Mouse (Mus musculus) erythroblast, embryonic 14.5 days (primary cell): ENCODE data around the gene Hcar1.

ENCODE experiments used
- GATA1 ChIP-seq: IDR thresholded peaks from 2 replicates; pipeline ENCODE4 v1.6.1; 2012; ENCODE audit warnings: low read length, inconsistent platforms, mixed read lengths
- TAL1 ChIP-seq: IDR thresholded peaks from 3 replicates; pipeline ENCODE4 v1.6.1; 2012; ENCODE audit warnings: low read length, inconsistent platforms, mixed read lengths

DNA sequence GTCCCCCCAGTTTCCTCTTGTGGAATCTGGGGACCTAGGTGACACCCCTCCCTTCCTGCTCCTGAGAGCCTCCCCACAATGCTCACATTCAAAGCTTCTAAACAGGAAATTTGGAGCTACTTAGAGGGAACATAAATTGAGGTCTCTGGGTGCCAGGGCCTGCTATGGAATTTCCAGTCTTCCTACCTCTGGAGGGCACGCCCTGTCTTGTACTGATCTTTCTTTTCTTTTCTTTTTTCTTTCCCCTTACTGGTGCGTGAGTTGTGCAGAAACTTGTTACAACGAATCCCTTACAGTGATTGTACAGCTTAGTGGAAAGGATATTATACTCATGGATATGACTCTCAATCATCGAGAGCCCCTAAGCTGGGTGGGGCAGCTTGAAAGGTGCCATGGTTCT, 10.2 kb downstream of the Hcar1 start:
- TF ChIP-seq GATA1 (no peak), TAL1 (no peak)
